Mouse (Mus musculus) right cerebral cortex, postnatal 10 days (tissue): Measurements from ENCODE around the gene Cybrd1.

Experiments used
- DNase-seq, 2 experiments: peaks; one replicate each; pipeline ENCODE4 v3.0.0; 2021; ENCODE audit warnings: low spot score in 2 of 2

Gene Cybrd1

DNA sequence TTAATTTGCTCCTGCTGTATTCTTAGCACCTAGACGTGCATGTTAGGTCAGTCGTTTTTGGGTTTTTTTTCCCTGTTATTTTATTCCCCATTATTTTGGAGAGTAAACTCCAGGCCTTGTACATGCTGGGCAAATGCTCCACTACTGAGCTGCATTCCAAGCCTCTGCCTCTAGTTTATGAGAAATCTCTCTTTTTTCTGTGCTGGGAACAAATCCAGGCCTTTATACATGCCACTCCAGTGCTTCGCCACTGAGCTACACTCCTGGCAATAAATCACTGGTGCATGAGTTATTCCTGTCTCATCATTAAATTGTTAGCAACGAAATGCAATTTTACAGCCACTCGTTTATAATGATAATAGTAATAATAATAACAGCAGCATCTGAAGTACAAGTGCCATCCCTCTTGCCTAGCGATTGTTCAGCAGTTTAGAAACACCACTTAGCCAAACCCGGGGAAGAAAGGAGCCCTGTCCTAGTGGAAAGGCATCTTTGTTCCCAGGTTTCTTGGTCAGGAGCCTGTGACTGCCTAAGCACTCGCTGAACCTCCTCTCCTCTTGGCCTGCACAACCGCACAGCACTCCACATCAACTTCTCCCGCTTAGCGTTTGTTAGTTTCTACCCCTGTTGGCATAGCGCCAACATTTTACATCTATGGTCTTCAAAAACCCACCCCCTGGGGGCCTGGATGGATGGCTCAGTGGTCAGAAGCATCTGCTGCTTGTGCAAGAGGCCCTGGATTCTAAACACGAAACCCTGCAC is 4.7 kb downstream of the Cybrd1 start:
- DNase-seq, result no peak

- DNase-seq, result no peak
Measured at GRCm38 (mm10) chr2:71123591-71123990, 5.9 kb downstream of the Cybrd1 start.

DNA sequence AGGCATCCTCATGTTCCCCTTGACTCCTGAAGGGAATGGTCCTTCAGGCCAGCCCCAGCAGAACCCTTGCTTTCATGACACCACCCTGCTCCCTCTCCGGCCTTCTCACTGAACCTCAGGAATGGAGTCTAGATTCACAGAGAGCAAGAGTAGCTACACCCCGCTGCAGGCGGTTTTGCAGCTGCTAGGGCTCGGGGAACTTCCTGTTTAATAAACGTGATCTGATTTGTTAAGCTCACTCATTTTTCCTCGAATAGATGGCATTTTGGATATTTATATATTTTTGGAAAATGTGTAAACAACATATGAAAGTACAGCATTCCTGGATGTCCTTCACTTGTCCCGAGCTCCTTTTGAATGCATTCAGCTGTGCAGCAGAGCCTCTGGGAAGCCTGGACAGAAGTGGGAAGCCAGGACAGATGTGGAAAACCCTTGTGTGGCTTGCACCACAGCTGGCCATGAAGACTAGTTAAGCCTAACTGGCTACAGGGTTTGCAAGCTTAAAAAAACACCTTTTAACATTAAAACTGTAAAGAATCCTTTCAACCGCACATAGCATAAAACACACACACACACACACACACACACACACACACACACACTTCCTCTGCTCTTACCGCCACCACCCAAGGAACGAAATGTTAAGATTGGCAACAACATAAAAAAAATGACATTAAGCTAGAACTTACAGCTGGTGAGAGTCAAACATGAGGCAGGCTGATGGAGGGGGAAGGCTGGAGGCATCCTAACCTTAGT is 10.2 kb downstream of the Cybrd1 start:
- no peak for DNase-seq

DNA sequence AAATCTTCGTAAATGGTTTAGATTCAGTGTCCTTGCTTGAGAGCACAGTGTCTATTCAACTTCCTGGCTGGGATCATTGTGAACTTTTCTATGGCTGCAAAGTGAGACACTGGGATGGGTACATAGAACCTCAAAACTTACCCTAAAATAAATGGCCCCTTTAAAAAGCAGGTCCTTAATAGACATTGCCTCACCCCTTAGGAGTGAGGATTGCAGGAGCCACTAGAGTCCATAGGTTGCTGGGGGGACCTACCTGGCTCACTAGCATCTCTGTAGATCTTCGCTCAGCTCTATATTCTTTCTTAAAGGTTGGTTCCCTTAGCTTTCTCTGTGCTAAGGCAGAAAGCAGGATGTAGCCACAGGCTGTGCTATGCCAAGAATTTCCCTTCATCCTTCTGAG is 12.6 kb downstream of the Cybrd1 start:
- DNase-seq, result no peak

DNA sequence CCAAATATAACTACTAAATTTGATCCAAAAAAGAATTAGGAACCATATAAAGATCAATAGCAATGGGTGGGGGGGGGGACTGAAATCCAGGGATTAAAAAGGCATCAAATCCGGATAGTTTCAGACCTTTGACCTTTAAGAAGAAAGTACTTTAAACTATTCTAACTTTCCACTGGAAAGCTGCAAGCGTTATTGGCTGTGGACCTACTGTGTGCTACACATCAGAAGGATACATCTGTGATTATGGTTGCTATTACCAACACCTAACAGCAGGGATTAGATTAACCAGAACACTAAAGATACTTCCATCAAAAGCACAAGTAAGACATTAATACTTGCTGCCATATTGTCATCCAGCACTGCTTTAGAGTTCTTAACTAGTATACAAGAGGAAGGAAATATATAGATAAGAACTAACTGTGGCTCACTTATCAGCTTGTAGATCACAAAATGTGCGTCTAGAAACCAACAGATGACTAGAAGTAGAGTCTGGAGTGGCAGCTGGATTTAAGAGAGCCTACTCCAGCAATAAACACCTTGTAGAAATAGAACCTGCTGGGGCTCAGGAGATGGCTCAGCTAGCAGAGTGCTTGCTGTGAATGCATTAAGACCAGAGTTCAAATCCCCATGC is 14.3 kb downstream of the Cybrd1 start:
- DNase-seq, result no peak

DNA sequence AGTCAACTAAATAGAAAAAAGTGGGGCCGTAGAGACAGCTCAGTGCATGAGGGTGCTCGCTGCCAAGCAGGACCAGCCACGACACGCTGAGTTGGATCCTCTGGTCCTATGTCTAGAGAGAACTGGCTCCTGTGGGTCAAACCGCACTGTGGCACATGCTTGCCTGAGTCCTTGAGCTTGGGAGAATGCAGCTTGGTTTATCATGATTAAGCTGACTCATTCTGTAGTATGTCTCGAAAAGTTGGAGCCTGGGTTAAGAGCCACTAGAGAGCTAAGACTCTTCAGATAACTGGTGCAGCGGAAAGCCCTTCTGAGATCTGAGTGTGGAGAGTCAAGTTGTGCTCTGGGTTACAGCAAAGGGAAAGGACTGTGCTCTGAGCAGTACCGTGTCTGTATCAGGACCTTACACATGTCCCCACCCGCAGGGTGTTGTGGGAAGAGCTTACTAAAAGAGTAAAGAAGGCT is 16.4 kb downstream of the Cybrd1 start:
- no peak for DNase-seq

DNA sequence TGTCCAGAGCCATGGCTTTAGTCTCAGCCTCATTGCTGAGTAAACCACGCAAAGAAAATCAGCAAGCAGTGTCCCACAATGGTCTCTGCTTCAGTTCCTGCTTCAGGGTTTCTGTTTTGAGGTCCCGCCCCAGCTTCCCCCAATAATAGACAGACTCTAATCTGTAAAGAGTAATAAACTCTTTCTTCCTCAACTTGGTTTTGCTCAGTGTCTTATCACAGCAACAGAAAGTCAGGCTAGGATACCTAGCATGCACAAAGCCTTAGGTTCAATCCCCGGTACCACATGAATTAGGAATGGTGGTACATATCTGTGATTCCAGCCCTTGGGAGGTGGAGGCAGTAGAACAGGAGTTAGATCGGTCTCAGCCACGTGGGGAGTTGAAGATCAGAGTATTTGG is 17.1 kb downstream of the Cybrd1 start:
- DNase-seq, result no peak

GRCm38 (mm10) chr2:71140622-71141021 is 22.9 kb downstream of the Cybrd1 start:
- no peak for DNase-seq

GRCm38 (mm10) chr2:71142410-71142809 is 24.7 kb downstream of the Cybrd1 start:
- no peak for DNase-seq

GRCm38 (mm10) chr2:71145853-71146252 is 28.1 kb downstream of the Cybrd1 start:
- DNase-seq, result no peak

DNA sequence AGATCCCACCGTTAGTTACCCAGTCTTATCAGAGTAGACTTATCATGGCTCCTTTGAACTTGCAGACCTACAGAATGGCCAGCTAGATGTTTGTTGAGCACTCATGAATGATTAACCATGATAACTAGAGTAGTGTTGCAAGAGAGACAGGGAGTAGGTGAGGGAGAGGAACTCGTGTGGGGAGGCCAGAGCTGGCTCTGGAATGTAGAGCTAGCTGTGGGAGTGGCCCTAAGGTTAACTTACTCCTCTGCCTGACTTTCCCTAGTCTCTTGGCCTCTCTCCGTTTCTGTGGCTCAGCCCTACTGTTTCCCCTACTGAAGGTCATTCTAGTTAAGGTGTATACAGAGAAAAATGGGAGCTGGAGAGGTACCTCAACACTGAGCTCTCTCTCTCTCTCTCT is 28.5 kb downstream of the Cybrd1 start:
- no peak for DNase-seq

GRCm38 (mm10) chr2:71147816-71148215 is 30.1 kb downstream of the Cybrd1 start:
- DNase-seq, result no peak

GRCm38 (mm10) chr2:71152170-71152569 is 34.4 kb downstream of the Cybrd1 start:
- no peak for DNase-seq

- peak; percentile 54 to 83 for DNase-seq
Measured at GRCm38 (mm10) chr2:71155486-71155885, 37.8 kb downstream of the Cybrd1 start.

DNA sequence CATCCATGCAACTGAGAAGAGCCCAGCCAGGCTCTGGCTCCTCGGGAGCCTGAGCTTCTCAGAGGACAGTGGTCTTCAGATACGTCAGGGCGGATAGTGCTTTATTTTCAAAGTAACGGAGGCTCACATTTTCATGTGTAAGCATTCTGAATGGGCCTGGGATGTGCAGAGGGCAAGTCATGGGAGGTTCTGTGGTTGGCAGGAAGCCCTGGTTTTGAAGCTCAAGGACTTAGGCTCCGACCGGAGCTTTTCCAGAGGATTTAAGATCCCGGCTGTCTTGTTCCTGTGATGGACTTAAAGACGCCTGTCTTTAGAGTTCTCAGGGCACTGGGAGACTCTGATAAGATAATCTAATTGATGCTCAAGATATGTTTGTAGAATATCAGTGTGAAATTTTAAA is 38.7 kb downstream of the Cybrd1 start:
- no peak for DNase-seq

- DNase-seq, result no peak
Measured at GRCm38 (mm10) chr2:71157881-71158280, 40.2 kb downstream of the Cybrd1 start.

DNA sequence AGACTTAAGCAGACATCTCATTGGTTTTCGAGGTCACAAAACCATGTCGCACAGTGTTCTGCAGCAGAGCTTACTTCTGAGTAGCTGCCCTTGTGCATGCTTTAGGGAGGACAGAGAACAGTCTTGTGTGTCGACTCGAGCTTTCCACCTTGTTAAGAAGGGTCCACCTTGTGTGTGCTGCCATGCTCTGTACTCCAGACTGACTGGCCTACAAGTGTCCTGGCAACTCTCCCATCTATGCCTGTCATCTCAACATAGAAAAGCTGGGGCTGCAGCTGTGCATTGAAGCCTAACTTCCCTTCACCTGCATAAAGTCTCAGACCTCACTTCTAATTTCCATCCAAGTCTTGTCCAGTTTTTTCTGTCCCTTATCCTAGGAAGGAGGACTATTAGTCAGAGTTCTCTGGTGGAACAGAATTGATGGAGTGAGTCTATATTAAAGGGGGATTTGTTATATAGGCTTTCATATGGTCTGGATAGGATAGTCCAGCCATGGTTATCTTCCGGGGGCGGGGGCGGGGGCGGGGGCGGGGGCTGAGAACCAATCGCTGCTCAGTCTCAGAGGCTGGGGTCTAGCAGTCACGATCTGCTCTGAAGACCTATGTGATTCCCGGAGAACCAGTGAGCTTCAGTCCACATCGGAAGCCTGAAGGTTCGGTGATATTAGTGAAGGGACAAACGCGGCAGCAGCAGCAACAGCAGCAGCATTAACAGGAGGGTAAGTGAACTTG is 42.0 kb downstream of the Cybrd1 start:
- DNase-seq, result no peak

GRCm38 (mm10) chr2:71160307-71160861 is 42.7 kb downstream of the Cybrd1 start:
- peak in 1 of 2 experiments; percentile 24 for DNase-seq

DNA sequence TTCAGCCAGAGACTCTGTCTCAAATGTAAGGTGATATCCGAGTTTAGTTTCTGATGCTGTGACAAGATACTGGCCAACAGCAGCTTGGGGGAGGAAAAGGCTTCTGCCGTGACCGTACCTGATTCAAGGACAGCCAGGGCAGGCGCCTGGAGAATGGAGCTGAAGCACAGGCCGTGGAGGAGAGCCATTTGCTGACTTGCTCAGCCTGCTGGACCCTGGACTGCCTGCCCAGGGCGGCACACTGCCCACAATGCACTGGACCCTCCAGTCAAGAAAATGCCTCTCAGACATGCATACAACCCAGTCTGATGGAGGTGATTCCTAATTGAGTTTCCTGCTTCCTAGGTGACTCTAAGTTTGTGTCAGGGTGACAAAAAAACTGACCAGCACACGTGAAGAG is 43.8 kb downstream of the Cybrd1 start:
- DNase-seq, result no peak

- no peak for DNase-seq
Measured at GRCm38 (mm10) chr2:71162831-71163621, 45.3 kb downstream of the Cybrd1 start.

- no peak for DNase-seq
Measured at GRCm38 (mm10) chr2:71167211-71167610, 49.5 kb downstream of the Cybrd1 start.
